Mouse (Mus musculus) heart, embryonic 12.5 days (tissue): ENCODE results near the gene Cap2. TPM values are rescaled to one million over a fixed set of nuclear protein-coding genes. Genes with fewer than 3 reads are reported as not detected.

Source experiments
- ATAC-seq: fragments of 200-750 bp; cut with Nextera tagmentation; 2 replicates; pipeline ENCODE4 v1.8.0; 2017; ENCODE audit warnings: moderate TSS enrichment, moderate library complexity; ENCODE audit not compliant: insufficient number of reproducible peaks, low FRiP score
- H3K27ac ChIP-seq: fragments of 300-500 bp; sonication (generic); 2 replicates; pipeline ENCODE4 v1.5.1; 2016; ENCODE audit warnings: mild to moderate bottlenecking, moderate library complexity; ENCODE audit not compliant: poor library complexity, severe bottlenecking
- H3K27me3 ChIP-seq: fragments of 300-500 bp; sonication (generic); replicated peaks from 2 replicates; pipeline ENCODE4 v1.6.1; 2016; ENCODE audit warnings: mild to moderate bottlenecking, moderate library complexity
- H3K36me3 ChIP-seq: fragments of 300-500 bp; sonication (generic); 2 replicates; pipeline ENCODE4 v1.6.1; 2016; ENCODE audit warnings: mild to moderate bottlenecking, moderate library complexity
- H3K4me1 ChIP-seq: fragments of 300-500 bp; sonication (generic); replicated peaks from 2 replicates; pipeline ENCODE4 v1.6.1; 2016; ENCODE audit warnings: mild to moderate bottlenecking
- H3K4me2 ChIP-seq: fragments of 300-500 bp; sonication (generic); 2 replicates; pipeline ENCODE4 v1.6.1; 2016; ENCODE audit warnings: mild to moderate bottlenecking, moderate library complexity
- H3K4me3 ChIP-seq: fragments of 300-500 bp; sonication (generic); 2 replicates; pipeline ENCODE4 v1.5.1; 2016; ENCODE audit warnings: mild to moderate bottlenecking
- H3K9ac ChIP-seq: fragments of 300-500 bp; sonication (generic); 2 replicates; pipeline ENCODE4 v1.6.1; 2016; ENCODE audit warnings: mild to moderate bottlenecking, moderate library complexity
- H3K9me3 ChIP-seq: fragments of 300-500 bp; sonication (generic); replicated peaks from 2 replicates; pipeline ENCODE4 v1.6.1; 2016; ENCODE audit warnings: mild to moderate bottlenecking, moderate library complexity
- WGBS: fragments of 180-500 bp; shearing (Covaris S2); methylation state at CpG from one replicate; pipeline ENCODE4 v1.1.7; 2016; 5-methylcytosine and 5-hydroxymethylcytosine counted together
- polyA plus RNA-seq: library from polyadenylated mRNA; unstranded; fragments of >200 nt; fragmentation: Nextera tagmentation; extraction: Ambion mirVana; gene quantifications from 2 replicates; pipeline ENCODE4 v1.2.1, GENCODE M21; 2016

Gene Cap2
- polyA plus RNA-seq, 1 experiment from 2014 or later: 177 TPM

- Histone ChIP-seq H3K4me3 (no peak overlapping the region), H3K36me3 (peaks cover 14% of the 10 kb centered on the region), H3K9ac (no peak overlapping the region), H3K4me1 (peaks cover 31% of the 10 kb centered on the region), H3K27me3 (no peaks in the 10 kb centered on the region), H3K4me2 (no peak overlapping the region), H3K27ac (peak overlapping the region; percentile 45), H3K9me3 (no peaks in the 10 kb centered on the region; the same call in 1 of the 2 replicates)
- WGBS: 57% methylated on average over 7 of the region's 7 CpGs
- no peak for ATAC-seq
These were observed 6.3 kb downstream of the Cap2 start for GRCm38 (mm10) chr13:46507944-46508343.

DNA sequence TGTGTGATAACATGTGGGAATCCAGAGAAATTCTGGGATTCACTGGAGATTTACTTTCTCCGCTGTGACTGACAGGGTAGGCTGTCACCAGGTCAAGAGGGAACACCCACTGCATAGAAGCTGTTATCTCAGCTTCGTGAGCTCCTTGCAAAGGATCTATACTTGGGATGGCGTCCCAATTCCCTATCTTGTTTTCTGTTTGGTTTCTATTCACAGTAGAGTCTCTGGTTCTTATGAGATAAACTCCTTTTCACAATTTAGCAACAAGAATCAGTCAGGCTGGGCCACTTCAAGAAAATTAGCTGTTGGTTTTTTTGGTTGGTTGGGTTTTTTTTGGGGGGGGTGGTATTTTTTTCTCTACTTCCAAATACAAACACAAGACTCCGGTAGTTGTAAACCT, 7.2 kb downstream of the Cap2 start:
- peak overlapping the region; percentile 45 for H3K27ac ChIP-seq
- peaks cover 33% of the 10 kb centered on the region for H3K4me1 ChIP-seq
- ATAC-seq: no peak
- H3K36me3 ChIP-seq: peaks cover 17% of the 10 kb centered on the region
- WGBS: 23% methylated on average over 4 of the region's 4 CpGs
- no peaks in the 10 kb centered on the region for H3K27me3 ChIP-seq
- no peak overlapping the region for H3K4me2 ChIP-seq
- no peak overlapping the region for H3K9ac ChIP-seq
- H3K4me3 ChIP-seq: no peak overlapping the region
- H3K9me3 ChIP-seq: no peaks in the 10 kb centered on the region; the same call in 1 of the 2 replicates

DNA sequence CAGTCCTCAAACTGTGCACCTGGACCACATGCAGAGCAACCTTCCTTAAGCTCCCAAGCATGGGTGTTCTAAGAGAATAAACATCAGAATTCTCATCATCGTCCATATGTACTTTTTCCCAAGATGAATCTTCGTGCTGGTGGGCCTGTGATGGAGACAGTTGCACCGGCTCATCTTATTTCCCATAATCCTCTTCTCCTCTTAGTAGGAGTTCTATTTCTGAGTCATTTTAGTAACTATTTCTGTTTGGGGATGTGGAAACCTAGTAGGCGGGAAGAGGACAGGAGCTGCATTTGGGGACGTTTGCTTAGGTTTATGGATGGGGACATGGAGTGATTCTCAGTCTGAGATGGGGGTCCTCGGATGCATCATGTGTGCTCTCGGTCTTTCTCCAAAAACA, 8.8 kb downstream of the Cap2 start:
- no peak for ATAC-seq
- WGBS: 92% methylated on average over 7 of the region's 7 CpGs
- Histone ChIP-seq H3K4me3 (no peak overlapping the region), H3K27me3 (no peaks in the 10 kb centered on the region), H3K9ac (no peak overlapping the region), H3K9me3 (no peaks in the 10 kb centered on the region; the same call in 1 of the 2 replicates), H3K36me3 (peaks cover 13% of the 10 kb centered on the region), H3K4me2 (no peak overlapping the region), H3K4me1 (peaks cover 46% of the 10 kb centered on the region), H3K27ac (no peak overlapping the region)

DNA sequence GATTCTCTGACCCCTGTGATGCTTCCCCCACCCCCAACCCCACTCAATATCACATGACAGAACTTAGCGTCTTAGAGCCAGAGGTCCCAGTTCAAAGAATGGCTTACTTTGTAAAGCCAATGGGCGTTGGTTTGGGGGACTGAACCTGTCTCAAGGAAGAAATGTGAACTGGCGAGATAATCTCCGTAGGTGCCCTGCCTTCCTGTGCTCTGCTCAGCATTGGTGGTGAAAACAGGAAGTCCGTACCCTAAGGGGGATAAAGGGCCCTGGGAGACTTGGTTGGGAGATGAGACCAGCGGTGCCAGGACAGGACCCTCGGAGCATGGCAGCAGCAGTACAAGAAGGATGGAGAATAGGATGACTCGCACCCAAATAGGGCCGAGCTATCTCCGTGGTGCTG, 12.8 kb downstream of the Cap2 start:
- 84% methylated on average over 10 of the region's 10 CpGs for WGBS
- Histone ChIP-seq H3K4me1 (peaks cover 43% of the 10 kb centered on the region), H3K9me3 (no peaks in the 10 kb centered on the region; the same call in 1 of the 2 replicates), H3K27ac (peak overlapping the region; percentile 92), H3K4me3 (no peak overlapping the region), H3K9ac (no peak overlapping the region), H3K36me3 (peaks cover 8% of the 10 kb centered on the region; the same call in 1 of the 2 replicates), H3K27me3 (no peaks in the 10 kb centered on the region), H3K4me2 (no peak overlapping the region)
- no peak for ATAC-seq

- H3K4me3 ChIP-seq: no peak overlapping the region
- no peak overlapping the region for H3K9ac ChIP-seq
- ATAC-seq: no peak
- peak overlapping the region; percentile 92 for H3K27ac ChIP-seq
- H3K4me1 ChIP-seq: peaks cover 43% of the 10 kb centered on the region
- H3K36me3 ChIP-seq: 0 out of 2 replicates have a peak, but pooled peaks cover 8% of the 10 kb centered on the region
- H3K9me3 ChIP-seq: no peaks in the 10 kb centered on the region; the same call in 1 of the 2 replicates
- H3K4me2 ChIP-seq: no peak overlapping the region; the same call in 1 of the 2 replicates
- H3K27me3 ChIP-seq: no peaks in the 10 kb centered on the region
- WGBS: 54% methylated on average over 9 of the region's 9 CpGs
These were observed 13.5 kb downstream of the Cap2 start for GRCm38 (mm10) chr13:46515120-46515523.

GRCm38 (mm10) chr13:46515524-46515923, 13.9 kb downstream of the Cap2 start:
- 62% methylated on average over 10 of the region's 10 CpGs for WGBS
- ATAC-seq: no peak
- Histone ChIP-seq H3K36me3 (0 out of 2 replicates have a peak, but pooled peaks cover 8% of the 10 kb centered on the region), H3K4me2 (0 out of 2 replicates have a peak overlapping the region, but pooled peaks have one; percentile 29), H3K9ac (no peak overlapping the region), H3K27ac (peak overlapping the region; percentile 92), H3K9me3 (no peaks in the 10 kb centered on the region; the same call in 1 of the 2 replicates), H3K4me3 (no peak overlapping the region), H3K27me3 (no peaks in the 10 kb centered on the region), H3K4me1 (peaks cover 43% of the 10 kb centered on the region)

GRCm38 (mm10) chr13:46516183-46516582, 14.5 kb downstream of the Cap2 start:
- no peak overlapping the region for H3K9ac ChIP-seq
- H3K4me1 ChIP-seq: peaks cover 44% of the 10 kb centered on the region
- peak; percentile 86 for ATAC-seq
- WGBS: 22% methylated on average over 7 of the region's 7 CpGs
- peak overlapping the region; percentile 92 for H3K27ac ChIP-seq
- H3K4me2 ChIP-seq: peak overlapping the region; percentile 38
- H3K27me3 ChIP-seq: no peaks in the 10 kb centered on the region
- no peak overlapping the region for H3K4me3 ChIP-seq
- peaks cover 8% of the 10 kb centered on the region; the same call in 1 of the 2 replicates for H3K36me3 ChIP-seq
- H3K9me3 ChIP-seq: no peaks in the 10 kb centered on the region; the same call in 1 of the 2 replicates

DNA sequence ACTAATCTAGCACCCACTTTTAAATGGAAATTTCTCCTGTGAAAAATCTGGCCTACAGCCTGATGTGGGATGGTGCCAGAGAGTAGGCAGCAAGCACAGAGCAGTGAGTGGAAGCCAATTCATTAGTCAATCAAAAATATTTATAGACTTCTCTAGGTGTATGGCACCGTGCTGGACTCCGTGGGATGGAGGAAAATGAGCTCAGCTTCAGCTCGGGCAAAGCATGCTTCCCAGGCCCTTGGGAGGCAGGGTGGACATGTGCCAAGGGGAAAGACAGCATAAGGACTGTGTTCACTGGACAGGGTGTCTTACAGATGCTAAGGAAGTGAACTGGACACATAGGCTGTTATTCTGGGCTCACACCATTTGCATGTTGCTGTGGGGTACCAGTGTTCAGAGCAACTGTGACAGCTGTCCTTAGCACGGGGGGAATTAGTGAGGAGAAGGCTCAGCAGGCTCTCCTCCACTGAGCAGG, 15.6 kb downstream of the Cap2 start:
- WGBS: 37% methylated on average over 4 of the region's 4 CpGs
- Histone ChIP-seq H3K4me2 (no peak overlapping the region), H3K9me3 (no peaks in the 10 kb centered on the region), H3K27me3 (no peaks in the 10 kb centered on the region), H3K9ac (peak overlapping the region; percentile 24; the same call in 1 of the 2 replicates), H3K36me3 (peaks cover 9% of the 10 kb centered on the region; the same call in 1 of the 2 replicates), H3K4me3 (no peak overlapping the region), H3K4me1 (peaks cover 52% of the 10 kb centered on the region), H3K27ac (peak overlapping the region; percentile 48)
- no peak for ATAC-seq

DNA sequence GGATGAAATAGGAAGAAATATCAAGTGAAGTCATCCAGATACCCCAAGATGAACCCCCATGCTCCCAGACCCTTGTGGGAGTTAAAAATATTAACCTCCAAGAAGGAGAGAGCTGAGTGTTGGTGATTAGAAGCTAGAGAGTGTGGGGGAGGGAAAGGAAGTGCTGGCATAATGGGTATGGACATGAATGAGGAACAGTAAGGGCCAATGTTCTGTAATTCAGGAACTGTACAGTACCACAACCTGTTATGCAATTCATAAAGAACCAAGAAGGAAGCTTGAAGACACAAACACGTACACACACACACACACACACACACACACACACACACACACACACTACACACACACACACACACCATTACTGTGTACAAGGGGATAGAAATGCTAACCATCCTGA, 19.8 kb downstream of the Cap2 start:
- Histone ChIP-seq H3K4me2 (no peak overlapping the region), H3K4me3 (no peak overlapping the region), H3K36me3 (peaks cover 15% of the 10 kb centered on the region), H3K9ac (no peak overlapping the region), H3K9me3 (no peaks in the 10 kb centered on the region), H3K27me3 (no peaks in the 10 kb centered on the region), H3K4me1 (peaks cover 57% of the 10 kb centered on the region), H3K27ac (0 out of 2 replicates have a peak overlapping the region, but pooled peaks have one; percentile 16)
- WGBS: 70% methylated on average over 1 of the region's 1 CpGs
- ATAC-seq: no peak

- H3K27me3 ChIP-seq: no peaks in the 10 kb centered on the region
- H3K4me1 ChIP-seq: peaks cover 44% of the 10 kb centered on the region
- no peaks in the 10 kb centered on the region for H3K9me3 ChIP-seq
- peak overlapping the region; percentile 48 for H3K4me2 ChIP-seq
- peaks cover 22% of the 10 kb centered on the region for H3K36me3 ChIP-seq
- peak overlapping the region; percentile 94 for H3K27ac ChIP-seq
- 23% methylated on average over 4 of the region's 4 CpGs for WGBS
- no peak overlapping the region for H3K4me3 ChIP-seq
- ATAC-seq: peak; percentile 22; the same call in 1 of the 2 replicates
- peak overlapping the region; percentile 5; the same call in 1 of the 2 replicates for H3K9ac ChIP-seq
These were observed 21.1 kb downstream of the Cap2 start for GRCm38 (mm10) chr13:46522798-46523197.

- Histone ChIP-seq H3K4me2 (peak overlapping the region; percentile 48), H3K9me3 (no peaks in the 10 kb centered on the region), H3K4me3 (no peak overlapping the region), H3K9ac (no peak overlapping the region), H3K27ac (peak overlapping the region; percentile 94), H3K4me1 (peaks cover 43% of the 10 kb centered on the region), H3K27me3 (no peaks in the 10 kb centered on the region), H3K36me3 (peaks cover 22% of the 10 kb centered on the region)
- WGBS: 8% methylated on average over 5 of the region's 5 CpGs
- ATAC-seq: 0 out of 2 replicates have a peak, but pooled peaks have one; percentile 39
These were observed 21.6 kb downstream of the Cap2 start for GRCm38 (mm10) chr13:46523235-46523634.
